Mouse (Mus musculus) heart, embryonic 11.5 days (tissue): ENCODE data around the gene Dntt. TPM values are rescaled to one million over a fixed set of nuclear protein-coding genes. Genes with fewer than 3 reads are reported as not detected.

Experiments used
- ATAC-seq: fragments of 200-750 bp; cut with Nextera tagmentation; replicated peaks from 2 replicates; pipeline ENCODE4 v1.8.0; 2017; ENCODE audit warnings: moderate library complexity; ENCODE audit not compliant: insufficient number of reproducible peaks, low FRiP score, low TSS enrichment
- H3K27ac ChIP-seq: fragments of 300-500 bp; sonication (generic); 2 replicates; pipeline ENCODE4 v1.5.1; 2014; ENCODE audit warnings: mild to moderate bottlenecking, low read depth, low read length
- H3K27me3 ChIP-seq: fragments of 300-500 bp; sonication (generic); 2 replicates; pipeline ENCODE4 v1.6.1; 2014; ENCODE audit warnings: mild to moderate bottlenecking, low read length, mixed read lengths; ENCODE audit not compliant: control insufficient read depth, insufficient read depth
- H3K36me3 ChIP-seq: fragments of 300-500 bp; sonication (generic); 2 replicates; pipeline ENCODE4 v1.6.1; 2014; ENCODE audit warnings: mild to moderate bottlenecking, low read length, moderate library complexity, mixed read lengths; ENCODE audit not compliant: control insufficient read depth, insufficient read depth
- H3K4me1 ChIP-seq: fragments of 300-500 bp; sonication (generic); 2 replicates; pipeline ENCODE4 v1.6.1; 2014; ENCODE audit warnings: low read length; ENCODE audit not compliant: control insufficient read depth, insufficient read depth
- H3K4me2 ChIP-seq: fragments of 300-500 bp; sonication (generic); 2 replicates; pipeline ENCODE4 v1.6.1; 2014; ENCODE audit warnings: mild to moderate bottlenecking, moderate library complexity
- H3K4me3 ChIP-seq: fragments of 300-500 bp; sonication (generic); 2 replicates; pipeline ENCODE4 v1.5.1; 2014; ENCODE audit warnings: low read depth, low read length
- H3K9ac ChIP-seq: fragments of 300-500 bp; sonication (generic); 2 replicates; pipeline ENCODE4 v1.6.1; 2014; ENCODE audit warnings: mild to moderate bottlenecking, low read depth, low read length, moderate library complexity
- H3K9me3 ChIP-seq: fragments of 300-500 bp; sonication (generic); replicated peaks from 2 replicates; pipeline ENCODE4 v1.6.1; 2016; ENCODE audit warnings: low read length; ENCODE audit not compliant: control insufficient read depth
- WGBS: fragments of 180-500 bp; shearing (Covaris S2); extraction: QIAGEN DNeasy Blood & Tissue Kit; methylation state at CpG from one replicate; pipeline ENCODE4 v1.1.7; 2014; ENCODE audit not compliant: insufficient replicate concordance; 5-methylcytosine and 5-hydroxymethylcytosine counted together
- polyA plus RNA-seq: library from polyadenylated mRNA; unstranded; fragments of >200 nt; fragmentation: Nextera tagmentation; extraction: Ambion mirVana; gene quantifications from 2 replicates; pipeline ENCODE4 v1.2.1, GENCODE M21; 2014

The Dntt gene
- polyA plus RNA-seq = not detected in 2 replicates

GRCm38 (mm10) chr19:41029219-41029618 lies at the start of gene Dntt:
Gene Dntt (plus strand): TSS chr19:41029275.
- Histone ChIP-seq H3K27ac (no peak within 1 kb of the TSS), H3K36me3 (no peaks in the 10 kb centered on the region), H3K9ac (no peak within 1 kb of the TSS), H3K27me3 (0 out of 2 replicates have a peak, but pooled peaks cover 3% of the 10 kb centered on the region), H3K4me2 (no peak within 1 kb of the TSS), H3K4me3 (no peak within 1 kb of the TSS), H3K9me3 (no peaks in the 10 kb centered on the region), H3K4me1 (no peaks in the 10 kb centered on the region)
- WGBS = 75% methylated on average over 6 of the region's 6 CpGs
- ATAC-seq = no peak

GRCm38 (mm10) chr19:40980671-40981070 lies 48.4 kb upstream of the Dntt start:
- H3K27ac ChIP-seq = no peak overlapping the region
- no peaks in the 10 kb centered on the region for H3K9me3 ChIP-seq
- H3K4me2 ChIP-seq = no peak overlapping the region
- no peak for ATAC-seq
- WGBS = 73% methylated on average over 5 of the region's 5 CpGs
- H3K4me3 ChIP-seq = no peak overlapping the region
- no peaks in the 10 kb centered on the region for H3K36me3 ChIP-seq
- H3K9ac ChIP-seq = no peak overlapping the region
- no peaks in the 10 kb centered on the region for H3K27me3 ChIP-seq
- H3K4me1 ChIP-seq = no peaks in the 10 kb centered on the region

- no peaks in the 10 kb centered on the region for H3K9me3 ChIP-seq
- no peak for ATAC-seq
- no peaks in the 10 kb centered on the region for H3K36me3 ChIP-seq
- 91% methylated on average over 1 of the region's 1 CpGs for WGBS
- H3K27me3 ChIP-seq = no peaks in the 10 kb centered on the region
- no peaks in the 10 kb centered on the region for H3K4me1 ChIP-seq
- no peak overlapping the region for H3K4me2 ChIP-seq
- H3K27ac ChIP-seq = no peak overlapping the region
- no peak overlapping the region for H3K9ac ChIP-seq
- H3K4me3 ChIP-seq = no peak overlapping the region
Observed at GRCm38 (mm10) chr19:40984536-40984935, 44.5 kb upstream of the Dntt start.

- Histone ChIP-seq H3K27me3 (no peaks in the 10 kb centered on the region; the same call in 1 of the 2 replicates), H3K4me1 (no peaks in the 10 kb centered on the region), H3K36me3 (no peaks in the 10 kb centered on the region), H3K27ac (no peak overlapping the region), H3K9ac (no peak overlapping the region), H3K9me3 (no peaks in the 10 kb centered on the region), H3K4me2 (no peak overlapping the region), H3K4me3 (no peak overlapping the region)
- ATAC-seq = no peak
- WGBS = 76% methylated on average over 5 of the region's 5 CpGs
Observed at GRCm38 (mm10) chr19:40988856-40989255, 40.2 kb upstream of the Dntt start.

- no peaks in the 10 kb centered on the region for H3K9me3 ChIP-seq
- H3K27ac ChIP-seq = no peak overlapping the region
- no peak overlapping the region for H3K4me3 ChIP-seq
- no peaks in the 10 kb centered on the region; the same call in 1 of the 2 replicates for H3K27me3 ChIP-seq
- H3K4me2 ChIP-seq = no peak overlapping the region
- 73% methylated on average over 9 of the region's 9 CpGs for WGBS
- H3K9ac ChIP-seq = no peak overlapping the region
- ATAC-seq = no peak
- no peaks in the 10 kb centered on the region for H3K4me1 ChIP-seq
- H3K36me3 ChIP-seq = no peaks in the 10 kb centered on the region
Observed at GRCm38 (mm10) chr19:40989961-40990600, 39.0 kb upstream of the Dntt start.

GRCm38 (mm10) chr19:40990781-40991343 lies 38.2 kb upstream of the Dntt start:
- H3K36me3 ChIP-seq = no peaks in the 10 kb centered on the region
- 84% methylated on average over 17 of the region's 17 CpGs for WGBS
- ATAC-seq = no peak
- no peak overlapping the region for H3K9ac ChIP-seq
- H3K4me2 ChIP-seq = no peak overlapping the region
- no peaks in the 10 kb centered on the region for H3K9me3 ChIP-seq
- no peak overlapping the region for H3K27ac ChIP-seq
- no peaks in the 10 kb centered on the region for H3K4me1 ChIP-seq
- no peaks in the 10 kb centered on the region; the same call in 1 of the 2 replicates for H3K27me3 ChIP-seq
- H3K4me3 ChIP-seq = no peak overlapping the region

- H3K4me2 ChIP-seq = no peak overlapping the region
- ATAC-seq = no peak
- H3K9ac ChIP-seq = no peak overlapping the region
- H3K9me3 ChIP-seq = no peaks in the 10 kb centered on the region
- no peaks in the 10 kb centered on the region for H3K4me1 ChIP-seq
- no peak overlapping the region for H3K27ac ChIP-seq
- no peak overlapping the region for H3K4me3 ChIP-seq
- H3K36me3 ChIP-seq = no peaks in the 10 kb centered on the region
- H3K27me3 ChIP-seq = no peaks in the 10 kb centered on the region; the same call in 1 of the 2 replicates
- WGBS = 80% methylated on average over 7 of the region's 7 CpGs
Observed at GRCm38 (mm10) chr19:40991626-40992025, 37.4 kb upstream of the Dntt start.

GRCm38 (mm10) chr19:40992096-40992495 lies 37.0 kb upstream of the Dntt start:
- ATAC-seq = no peak
- H3K9ac ChIP-seq = no peak overlapping the region
- no peaks in the 10 kb centered on the region for H3K36me3 ChIP-seq
- H3K4me2 ChIP-seq = no peak overlapping the region
- no peak overlapping the region for H3K4me3 ChIP-seq
- H3K9me3 ChIP-seq = no peaks in the 10 kb centered on the region
- H3K4me1 ChIP-seq = no peaks in the 10 kb centered on the region
- 84% methylated on average over 11 of the region's 11 CpGs for WGBS
- H3K27me3 ChIP-seq = no peaks in the 10 kb centered on the region; the same call in 1 of the 2 replicates
- H3K27ac ChIP-seq = no peak overlapping the region
